Mouse (Mus musculus): Measurements from ENCODE around the gene Macf1. TPM values are rescaled to one million over a fixed set of nuclear protein-coding genes. Genes with fewer than 3 reads are reported as not detected.

Macf1 gene
- total RNA-seq, 2 experiments from 2014 or later = 49.0 to 51.9 TPM

GRCm38 (mm10) chr4:123417478-123417877 lies 266.7 kb downstream of the Macf1 start:
- intact Hi-C loops (cut with DNase I) = no loop called here
- no peak for DNase-seq

DNA sequence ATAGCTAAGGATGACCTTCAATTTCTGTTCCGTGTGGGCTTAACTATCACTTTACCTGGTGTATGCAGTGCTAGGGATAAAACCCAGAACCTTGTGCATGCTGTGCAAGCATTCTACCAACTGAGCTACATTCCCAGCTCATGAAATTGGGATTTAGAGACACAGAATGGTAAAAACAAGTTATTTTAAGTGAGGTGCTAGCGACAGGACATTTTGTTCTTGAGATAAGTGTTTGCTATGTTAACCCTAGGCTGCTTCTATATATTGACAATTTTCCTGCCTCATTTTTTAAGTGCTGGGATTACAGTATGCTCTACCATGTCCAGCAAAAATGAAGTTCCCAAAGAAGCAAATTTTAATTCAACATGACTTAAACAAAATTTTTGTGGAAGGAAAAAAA lies 267.3 kb downstream of the Macf1 start:
- DNase-seq = no peak
- intact Hi-C loops (cut with DNase I) = no loop called here

DNA sequence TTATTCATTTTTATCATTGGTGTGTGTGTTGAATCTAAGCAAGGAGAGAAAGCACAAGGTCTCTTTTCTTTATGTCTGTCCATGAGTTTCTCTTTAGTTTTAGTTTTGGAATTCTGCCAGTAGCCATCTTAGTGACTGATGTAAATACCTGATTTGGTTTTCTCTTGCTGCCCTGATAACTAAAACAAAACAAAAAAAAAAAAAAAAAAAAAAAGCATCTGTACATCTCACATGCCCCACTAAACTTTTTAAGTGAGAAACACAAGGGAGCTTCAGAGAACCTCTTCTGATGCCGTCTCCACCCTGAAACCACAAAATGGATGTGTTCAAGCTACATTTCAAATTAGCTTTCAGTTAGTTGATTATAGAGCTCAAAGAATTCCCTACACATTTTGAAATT lies 268.6 kb downstream of the Macf1 start:
- intact Hi-C loops (cut with DNase I) = no loop called here
- DNase-seq = no peak

GRCm38 (mm10) chr4:123413876-123414275 lies 270.3 kb downstream of the Macf1 start:
- intact Hi-C loops (cut with DNase I) = no loop called here
- no peak for DNase-seq

- intact Hi-C loops (cut with DNase I) = no loop called here
- DNase-seq = no peak
These were observed 271.2 kb downstream of the Macf1 start for GRCm38 (mm10) chr4:123412981-123413380.

DNA sequence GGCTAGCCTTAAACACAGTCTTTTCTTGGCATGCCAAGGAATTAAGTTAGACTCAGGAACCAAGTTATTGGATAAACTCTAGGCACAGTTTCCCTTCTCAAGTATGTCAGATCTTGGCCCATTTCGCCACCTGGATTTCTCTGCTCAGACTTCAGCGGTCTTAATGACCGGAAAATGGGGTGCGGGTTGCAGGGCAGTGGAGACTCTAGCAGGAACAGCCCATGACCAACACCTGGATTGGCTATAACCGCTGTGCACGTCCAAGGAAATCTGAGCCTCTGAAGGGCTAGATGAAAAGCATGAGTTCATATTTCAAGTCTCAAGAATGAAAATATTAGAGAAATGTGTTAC lies 271.7 kb downstream of the Macf1 start:
- peak in 1 of 2 experiments; percentile 31 for DNase-seq
- intact Hi-C loops (cut with DNase I) = no loop called here

- intact Hi-C loops (cut with DNase I) = no loop called here
These were observed 272.2 kb downstream of the Macf1 start for GRCm38 (mm10) chr4:123411732-123412527.

GRCm38 (mm10) chr4:123411006-123411731 lies 273.0 kb downstream of the Macf1 start:
- DNase-seq = peak in 1 of 2 experiments; percentile 19

More at GRCm38 (mm10) chr4:123411732-123412527, 272.2 kb downstream of the Macf1 start:
- DNase-seq = peak; percentile 81 to 88

GRCm38 (mm10) chr4:123409752-123410151 lies 274.4 kb downstream of the Macf1 start:
- intact Hi-C loops (cut with DNase I) = no loop called here
- DNase-seq = no peak

More at GRCm38 (mm10) chr4:123411006-123411731, 273.0 kb downstream of the Macf1 start:
- intact Hi-C loops (cut with DNase I) = no loop called here

DNA sequence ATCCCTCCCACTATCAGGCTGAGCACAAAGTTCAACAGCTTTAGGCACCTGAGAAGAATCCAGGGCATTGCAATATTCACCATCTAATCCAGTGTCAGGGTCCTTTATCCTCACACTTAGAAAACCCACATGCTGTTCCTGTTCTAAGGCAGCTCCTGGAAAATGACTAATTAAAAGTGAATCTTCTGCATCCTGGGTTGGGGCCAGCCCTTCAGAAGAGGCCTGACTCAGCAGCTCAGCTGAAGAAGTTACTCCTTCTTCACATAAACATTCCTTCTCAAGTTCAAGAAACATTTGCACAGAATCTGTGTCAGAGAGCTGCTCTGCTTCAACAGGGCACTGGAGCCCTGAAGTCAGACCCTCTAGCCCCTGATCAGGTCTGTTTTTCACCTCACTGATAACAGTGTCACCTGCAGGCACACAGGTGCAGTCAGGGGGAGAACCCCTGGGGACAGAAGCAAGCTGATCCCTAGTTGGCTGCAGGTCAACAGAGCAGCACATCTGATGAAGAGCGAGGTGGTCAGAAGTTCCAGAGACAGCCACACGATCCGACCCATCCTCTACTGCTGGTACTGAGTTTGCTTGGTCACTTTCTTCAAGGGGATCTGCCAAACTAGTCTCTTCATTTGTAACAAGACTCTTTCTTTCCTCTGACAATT lies 275.0 kb downstream of the Macf1 start:
- no peak for DNase-seq
- intact Hi-C loops (cut with DNase I) = no loop called here

DNA sequence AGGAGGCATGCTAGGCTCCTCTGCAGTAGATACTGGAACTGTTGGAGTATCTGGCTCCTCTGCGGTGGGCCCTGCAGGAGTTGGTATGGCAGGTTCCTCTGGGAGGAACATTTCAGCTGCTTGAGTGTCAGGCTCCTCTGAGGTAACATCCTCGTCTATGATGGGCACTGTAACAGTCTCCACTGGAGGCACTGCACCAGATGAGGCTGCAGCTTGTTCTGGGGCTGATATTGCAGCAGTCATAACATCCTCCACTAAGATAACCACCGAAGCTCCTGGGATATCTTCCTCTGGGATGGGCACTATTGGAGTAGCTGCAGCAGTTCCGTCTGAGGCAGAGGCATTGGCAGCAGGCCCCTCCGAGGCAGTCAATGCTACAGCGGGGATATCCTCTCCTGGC lies 276.4 kb downstream of the Macf1 start:
- intact Hi-C loops (cut with DNase I) = no loop called here
- DNase-seq = no peak

DNA sequence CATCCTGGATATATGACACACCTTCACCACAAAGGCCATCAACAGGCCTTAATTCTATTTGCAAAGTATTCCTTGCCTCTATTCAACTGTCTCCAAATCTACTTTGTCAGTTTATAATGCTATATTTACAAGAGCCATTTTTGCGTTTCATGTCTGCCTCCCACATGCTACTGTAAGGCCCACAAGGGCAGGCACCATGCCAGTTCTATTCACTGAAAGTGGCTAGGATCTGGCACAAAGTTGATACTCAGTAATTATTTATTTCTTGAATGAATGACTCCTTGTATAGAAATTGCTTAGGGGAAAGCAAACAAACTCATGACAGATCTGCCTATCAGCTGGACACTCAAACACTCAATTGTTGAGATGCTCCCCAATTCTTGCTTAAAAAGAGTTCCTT lies 280.1 kb downstream of the Macf1 start:
- no peak for DNase-seq
- intact Hi-C loops (cut with DNase I) = no loop called here

GRCm38 (mm10) chr4:123402244-123402643 lies 281.9 kb downstream of the Macf1 start:
- DNase-seq = no peak
- intact Hi-C loops (cut with DNase I) = no loop called here

- intact Hi-C loops (cut with DNase I) = no loop called here
- DNase-seq = no peak
These were observed 282.9 kb downstream of the Macf1 start for GRCm38 (mm10) chr4:123401265-123401664.

DNA sequence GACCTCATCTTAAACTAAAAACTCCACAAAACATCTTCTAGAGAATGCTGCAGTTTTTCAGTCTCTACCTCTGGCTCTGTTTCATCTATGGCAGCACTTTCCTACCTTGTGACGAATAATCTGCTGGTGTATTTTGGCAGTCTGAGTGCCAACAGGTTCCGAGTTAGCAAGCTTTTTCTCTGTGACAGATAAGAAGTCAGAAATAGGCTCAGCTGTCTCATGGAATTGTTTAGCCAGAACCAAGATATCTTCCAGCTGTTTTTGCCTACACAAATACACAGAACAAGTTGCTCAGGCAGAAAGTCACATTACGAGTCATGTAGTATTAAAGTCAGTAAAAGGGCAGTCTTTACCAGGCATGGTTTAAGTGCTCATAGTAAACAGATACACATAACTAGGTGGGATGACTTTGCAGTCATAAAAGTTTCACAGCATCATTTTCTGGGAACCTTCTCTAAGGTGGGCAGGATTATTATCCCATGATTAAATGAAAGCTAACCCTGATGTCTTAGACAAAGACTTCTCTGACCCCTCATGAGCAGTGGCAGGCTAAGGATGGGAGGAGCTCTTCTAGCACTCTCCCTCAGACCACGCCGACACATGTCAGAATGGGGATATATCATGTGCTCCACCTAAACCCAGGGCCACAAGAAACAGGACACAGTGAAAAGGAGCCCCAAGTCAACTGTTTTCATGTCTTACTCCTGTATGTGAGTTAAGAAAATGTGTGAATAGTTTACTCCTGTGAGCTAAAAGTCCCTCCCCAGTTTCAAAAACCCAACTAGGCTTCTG lies 286.3 kb downstream of the Macf1 start:
- intact Hi-C loops (cut with DNase I) = loop anchor here (10.0 kb wide), 1 partner anchor 183 kb away; no protein-coding TSS in a partner anchor
- no peak for DNase-seq

GRCm38 (mm10) chr4:123397049-123397448 lies 287.1 kb downstream of the Macf1 start:
- intact Hi-C loops (cut with DNase I) = loop anchor here (10.0 kb wide), 1 partner anchor 182 kb away; no protein-coding TSS in a partner anchor

GRCm38 (mm10) chr4:123395435-123396000 lies 288.6 kb downstream of the Macf1 start:
- no peak for DNase-seq
- intact Hi-C loops (cut with DNase I) = loop anchor here (10.0 kb wide), 1 partner anchor 181 kb away; no protein-coding TSS in a partner anchor

More at GRCm38 (mm10) chr4:123397049-123397448, 287.1 kb downstream of the Macf1 start:
- no peak for DNase-seq

GRCm38 (mm10) chr4:123394878-123395277 lies 289.3 kb downstream of the Macf1 start:
- intact Hi-C loops (cut with DNase I) = loop anchor here (5.0 to 10.0 kb wide), 2 partner anchors 88 to 180 kb away; no protein-coding TSS in a partner anchor

GRCm38 (mm10) chr4:123394269-123394668 lies 289.9 kb downstream of the Macf1 start:
- DNase-seq = no peak
- intact Hi-C loops (cut with DNase I) = loop anchor here (5.0 to 10.0 kb wide), 2 partner anchors 87 to 179 kb away; no protein-coding TSS in a partner anchor

More at GRCm38 (mm10) chr4:123394878-123395277, 289.3 kb downstream of the Macf1 start:
- DNase-seq = no peak
